ENCODE assay signal across 8 mouse cellular contexts in the genomic region with DNA sequence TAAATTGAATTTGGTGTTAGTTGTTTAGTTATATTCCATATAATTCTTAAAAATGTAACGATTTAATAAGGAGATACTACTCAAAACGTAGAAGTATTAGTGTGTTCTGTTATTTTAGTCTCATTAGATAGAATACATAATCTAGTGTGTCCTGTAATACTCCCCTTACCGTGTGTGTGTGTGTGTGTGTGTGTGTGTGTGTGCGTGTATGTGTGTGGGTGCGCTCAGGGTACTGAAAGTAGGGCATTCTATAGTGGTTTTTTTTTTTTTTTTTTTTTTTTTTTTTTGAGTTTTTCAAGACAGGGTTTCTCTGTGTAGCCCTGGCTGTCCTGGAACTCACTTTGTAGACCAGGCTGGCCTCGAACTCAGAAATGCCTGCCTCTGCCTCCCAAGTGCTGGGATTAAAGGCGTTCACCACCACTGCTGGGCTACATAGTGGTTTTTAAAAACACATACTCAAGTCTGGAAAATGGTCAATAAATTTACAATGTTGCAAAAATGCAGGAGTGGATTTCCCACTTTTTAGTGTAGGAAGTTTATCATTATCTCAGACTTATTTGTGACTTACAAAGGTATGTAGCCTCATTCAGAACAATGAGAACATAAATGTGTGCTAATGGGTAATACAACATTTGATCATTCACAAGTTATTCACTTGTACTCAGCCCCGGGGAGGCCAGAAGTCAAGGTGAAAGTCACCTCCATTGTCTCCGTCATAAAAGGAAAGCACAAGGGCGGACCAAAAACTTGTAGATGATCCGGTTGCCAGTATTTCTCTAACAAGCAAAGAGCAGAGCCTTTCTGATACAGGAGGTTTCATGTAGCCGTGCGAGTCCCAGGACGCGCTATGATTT. TPM values are rescaled to one million over a fixed set of nuclear protein-coding genes. Genes with fewer than 3 reads are reported as not detected.
DNase-seq lines count a peak whose midpoint lies in the region; ATAC-seq and TF ChIP-seq lines count a peak whose summit lies in the region.

No protein-coding gene starts in this region.

- peak overlapping the region; percentile 86; the same call in 1 of the 2 replicates for H3K4me3 ChIP-seq in heart, embryonic 11.5 days (ENCODE audit: low read depth, low read length)
- H3K4me3 ChIP-seq in E14TG2a.4 (replicated peaks; ENCODE audit: low read length), result peak overlapping the region; percentile 95
- H3K4me3 ChIP-seq in forebrain, embryonic 12.5 days (replicated peaks), result no peak overlapping the region; the same call in 1 of the 2 replicates
- H3K4me3 ChIP-seq in liver, embryonic 13.5 days (replicated peaks), result peak overlapping the region; percentile 94

- H3K36me3 ChIP-seq in heart, embryonic 11.5 days (ENCODE audit: control insufficient read depth, insufficient read depth, low read length), result no peaks in the 10 kb centered on the region
- peaks cover 22% of the 10 kb centered on the region for H3K36me3 ChIP-seq in E14TG2a.4 (ENCODE audit: insufficient read depth, low read length)
- H3K36me3 ChIP-seq in forebrain, embryonic 12.5 days (replicated peaks), result no peaks in the 10 kb centered on the region
- peaks cover 1% of the 10 kb centered on the region; the same call in 1 of the 2 replicates for H3K36me3 ChIP-seq in liver, embryonic 13.5 days

- H3K9ac ChIP-seq in heart, embryonic 11.5 days (ENCODE audit: low read depth, low read length), result no peak overlapping the region
- no peak overlapping the region for H3K9ac ChIP-seq in forebrain, embryonic 12.5 days
- H3K9ac ChIP-seq in liver, embryonic 13.5 days, result peak overlapping the region; percentile 96

- DNase-seq in heart, adult 8-10 months (ENCODE audit: low spot score), result no peak
- no peak for DNase-seq in liver, embryonic 13.5 days
- no peak for DNase-seq in frontal cortex, postnatal 10 days (ENCODE audit: low spot score in 2 of 2)
- no peak for DNase-seq in gastrocnemius, adult 18-20 months (ENCODE audit: low spot score)
- DNase-seq in gastrocnemius, adult 8-10 months (ENCODE audit: low spot score in 2 of 2), result no peak

- no peak for TF ChIP-seq CTCF in E14TG2a.4 (conservative IDR thresholded peaks at IDR 0.05; ENCODE audit: low read length)

- peaks cover 10% of the 10 kb centered on the region; the same call in 1 of the 2 replicates for H3K4me1 ChIP-seq in heart, embryonic 11.5 days (ENCODE audit: control insufficient read depth, insufficient read depth, low read length)
- H3K4me1 ChIP-seq in E14TG2a.4 (replicated peaks; ENCODE audit: low read depth, low read length), result peaks cover 78% of the 10 kb centered on the region
- peaks cover 33% of the 10 kb centered on the region for H3K4me1 ChIP-seq in forebrain, embryonic 12.5 days
- peaks cover 53% of the 10 kb centered on the region for H3K4me1 ChIP-seq in liver, embryonic 13.5 days (replicated peaks)

- no peak overlapping the region for H3K27ac ChIP-seq in heart, embryonic 11.5 days (ENCODE audit: low read depth, low read length)
- H3K27ac ChIP-seq in forebrain, embryonic 12.5 days, result no peak overlapping the region
- H3K27ac ChIP-seq in liver, embryonic 13.5 days, result peak overlapping the region; percentile 94

- peak overlapping the region; percentile 73 for H3K4me2 ChIP-seq in heart, embryonic 11.5 days
- peak overlapping the region; percentile 85 for H3K4me2 ChIP-seq in forebrain, embryonic 12.5 days
- peak overlapping the region; percentile 89 for H3K4me2 ChIP-seq in liver, embryonic 13.5 days

- WGBS in heart, embryonic 11.5 days (ENCODE audit: insufficient replicate concordance), result 62% methylated on average over 15 of the region's 15 CpGs
- 61% methylated on average over 15 of the region's 15 CpGs for WGBS in forebrain, embryonic 12.5 days
- 50% methylated on average over 15 of the region's 15 CpGs for WGBS in liver, embryonic 13.5 days (ENCODE audit: insufficient replicate concordance)

- no peaks in the 10 kb centered on the region for H3K9me3 ChIP-seq in heart, embryonic 11.5 days (replicated peaks; ENCODE audit: control insufficient read depth, low read length)
- no peaks in the 10 kb centered on the region for H3K9me3 ChIP-seq in E14TG2a.4 (ENCODE audit: low read length)
- H3K9me3 ChIP-seq in forebrain, embryonic 12.5 days, result no peaks in the 10 kb centered on the region
- H3K9me3 ChIP-seq in liver, embryonic 13.5 days (replicated peaks), result no peaks in the 10 kb centered on the region

- no peak for ATAC-seq in heart, embryonic 11.5 days (replicated peaks; ENCODE audit: insufficient number of reproducible peaks, low FRiP score, low TSS enrichment)
- ATAC-seq in forebrain, embryonic 12.5 days (ENCODE audit: low FRiP score), result no peak
- ATAC-seq in liver, embryonic 13.5 days (ENCODE audit: low read depth), result no peak

- no peaks in the 10 kb centered on the region for H3K27me3 ChIP-seq in heart, embryonic 11.5 days (ENCODE audit: control insufficient read depth, insufficient read depth, low read length)
- H3K27me3 ChIP-seq in E14TG2a.4 (ENCODE audit: insufficient read depth, low read length), result no peaks in the 10 kb centered on the region
- H3K27me3 ChIP-seq in forebrain, embryonic 12.5 days, result no peaks in the 10 kb centered on the region
- H3K27me3 ChIP-seq in liver, embryonic 13.5 days, result no peaks in the 10 kb centered on the region

RNA-seq across cellular contexts. Expression of a gene that starts 1.4 kb away (rescaled TPM):
- polyA plus RNA-seq in heart, embryonic 11.5 days (2014; fragmentation: Nextera tagmentation; extraction: Ambion mirVana), result 18.0 and 19.8 TPM in 2 replicates
- total RNA-seq in heart, adult 8-10 months (2022), result 10 to 100 TPM; 26.4 to 29.2 (median 27.7) TPM
- 33.9 and 39.5 TPM in 2 replicates for polyA plus RNA-seq in forebrain, embryonic 12.5 days (2016; fragmentation: Nextera tagmentation; extraction: Ambion mirVana)
- polyA plus RNA-seq in liver, embryonic 13.5 days (2015; fragmentation: Nextera tagmentation; extraction: Ambion mirVana), result 8.0 and 10.0 TPM in 2 replicates
- 10 to 100 TPM; 16.4 to 16.6 TPM for total RNA-seq in gastrocnemius, adult 18-20 months (2021)
- total RNA-seq in gastrocnemius, adult 8-10 months (2022), result 10 to 100 TPM; 14.4 to 17.9 (median 16.1) TPM
